Mouse (Mus musculus) hindbrain, postnatal 0 days (tissue): ENCODE measurements around the gene Aars2. TPM values are rescaled to one million over a fixed set of nuclear protein-coding genes. Genes with fewer than 3 reads are reported as not detected.

ENCODE experiments used
- ATAC-seq: fragments of 200-750 bp; cut with Nextera tagmentation; 2 replicates; pipeline ENCODE4 v1.8.0; 2017; ENCODE audit warnings: mild to moderate bottlenecking, moderate TSS enrichment, moderate library complexity
- DNase-seq: peaks from one replicate; pipeline ENCODE4 v3.0.0-alpha.2; 2015; ENCODE audit warnings: low spot score
- H3K27ac ChIP-seq: fragments of 300-500 bp; sonication (generic); 2 replicates; pipeline ENCODE4 v1.5.1; 2014; ENCODE audit warnings: mild to moderate bottlenecking
- H3K27me3 ChIP-seq: fragments of 300-500 bp; sonication (generic); 2 replicates; pipeline ENCODE4 v1.6.1; 2014; ENCODE audit warnings: low read length, mixed read lengths; ENCODE audit not compliant: insufficient read depth
- H3K36me3 ChIP-seq: fragments of 300-500 bp; sonication (generic); 2 replicates; pipeline ENCODE4 v1.6.1; 2014; ENCODE audit warnings: low read length, mixed read lengths; ENCODE audit not compliant: insufficient read depth
- H3K4me1 ChIP-seq: fragments of 300-500 bp; sonication (generic); 2 replicates; pipeline ENCODE4 v1.6.1; 2014; ENCODE audit warnings: antibody characterized with exemption, low read length, mixed read lengths; ENCODE audit not compliant: insufficient read depth
- H3K4me2 ChIP-seq: fragments of 300-500 bp; sonication (generic); 2 replicates; pipeline ENCODE4 v1.6.1; 2014; ENCODE audit warnings: low read depth, mild to moderate bottlenecking, low read length, moderate library complexity, mixed read lengths
- H3K4me3 ChIP-seq: fragments of 300-500 bp; sonication (generic); 2 replicates; pipeline ENCODE4 v1.5.1; 2014; ENCODE audit warnings: low read length
- H3K9ac ChIP-seq: fragments of 300-500 bp; sonication (generic); replicated peaks from 2 replicates; pipeline ENCODE4 v1.6.1; 2014; ENCODE audit warnings: mild to moderate bottlenecking, low read length, moderate library complexity, mixed read lengths
- H3K9me3 ChIP-seq: fragments of 300-500 bp; sonication (generic); 2 replicates; pipeline ENCODE4 v1.6.1; 2016; ENCODE audit warnings: low read length, mixed read lengths
- CTCF ChIP-seq: IDR thresholded peaks from 2 replicates; pipeline ENCODE4 v1.5.1; 2016; ENCODE audit warnings: antibody characterized with exemption, control low read depth, low read depth
- WGBS: fragments of 180-500 bp; shearing (Covaris S2); extraction: QIAGEN DNeasy Blood & Tissue Kit; methylation state at CpG from one replicate; pipeline ENCODE4 v1.1.7; 2014; 5-methylcytosine and 5-hydroxymethylcytosine counted together
- polyA plus RNA-seq: library from polyadenylated mRNA; unstranded; fragments of >200 nt; fragmentation: Nextera tagmentation; extraction: Ambion mirVana; gene quantifications from 2 replicates; pipeline ENCODE4 v1.2.1, GENCODE M21; 2015
- total RNA-seq: library from RNA; depleted of rRNA; stranded (reverse); fragments of >200 nt; gene quantifications from 2 replicates; pipeline ENCODE4 v1.2.3, GENCODE M21; 2014; rRNA removed

Gene Aars2
- total and polyA plus RNA-seq, 2 experiments from 2014 or later: 14.2 to 28.5 TPM

- Histone ChIP-seq H3K4me3 (no peak overlapping the region), H3K36me3 (peaks cover 58% of the 10 kb centered on the region), H3K9me3 (no peaks in the 10 kb centered on the region), H3K4me2 (no peak overlapping the region), H3K27ac (peak overlapping the region; percentile 22; the same call in 1 of the 2 replicates), H3K9ac (no peak overlapping the region), H3K27me3 (no peaks in the 10 kb centered on the region), H3K4me1 (peaks cover 9% of the 10 kb centered on the region; the same call in 1 of the 2 replicates)
- ATAC-seq (no peak), DNase-seq (no peak)
- TF ChIP-seq CTCF: no peak
- WGBS: 61% methylated on average over 18 of the region's 18 CpGs
Measured at GRCm38 (mm10) chr17:45566360-45567161, 59.9 kb downstream of the Aars2 start.

- H3K27ac ChIP-seq: peak overlapping the region; percentile 22; the same call in 1 of the 2 replicates
- H3K27me3 ChIP-seq: no peaks in the 10 kb centered on the region
- no peak overlapping the region for H3K4me2 ChIP-seq
- peaks cover 9% of the 10 kb centered on the region; the same call in 1 of the 2 replicates for H3K4me1 ChIP-seq
- H3K36me3 ChIP-seq: peaks cover 58% of the 10 kb centered on the region
- ATAC-seq: no peak
- WGBS: 19% methylated on average over 4 of the region's 4 CpGs
- no peaks in the 10 kb centered on the region for H3K9me3 ChIP-seq
- no peak for DNase-seq
- no peak overlapping the region for H3K4me3 ChIP-seq
- TF ChIP-seq CTCF: no peak
- H3K9ac ChIP-seq: no peak overlapping the region
Measured at GRCm38 (mm10) chr17:45567162-45567601, 60.5 kb downstream of the Aars2 start.

DNA sequence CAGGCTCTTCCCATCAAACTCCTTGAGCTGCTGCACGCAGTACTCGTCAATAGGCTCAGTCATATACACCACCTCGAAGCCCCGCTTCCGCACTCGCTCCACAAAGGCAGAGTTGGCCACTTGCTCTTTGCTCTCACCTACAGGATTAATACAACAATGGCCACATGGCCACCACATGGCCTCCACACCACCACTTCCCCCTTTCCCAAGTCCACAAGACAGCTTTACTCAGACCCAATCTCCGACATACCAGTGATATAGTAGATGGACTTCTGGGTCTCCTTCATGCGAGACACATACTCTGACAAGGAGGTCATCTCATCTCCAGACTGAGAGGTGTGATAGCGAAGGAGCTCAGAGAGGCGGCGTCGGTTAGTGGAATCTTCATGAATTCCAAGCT lies 62.3 kb downstream of the Aars2 start:
- ATAC-seq: no peak
- DNase-seq: no peak
- no peaks in the 10 kb centered on the region for H3K27me3 ChIP-seq
- 89% methylated on average over 12 of the region's 12 CpGs for WGBS
- H3K27ac ChIP-seq: no peak overlapping the region
- TF ChIP-seq CTCF: no peak
- peaks cover 9% of the 10 kb centered on the region; the same call in 1 of the 2 replicates for H3K4me1 ChIP-seq
- no peak overlapping the region for H3K4me2 ChIP-seq
- H3K9ac ChIP-seq: no peak overlapping the region
- H3K9me3 ChIP-seq: no peaks in the 10 kb centered on the region
- H3K36me3 ChIP-seq: peaks cover 58% of the 10 kb centered on the region
- H3K4me3 ChIP-seq: no peak overlapping the region

GRCm38 (mm10) chr17:45569999-45570398 lies 63.4 kb downstream of the Aars2 start:
- H3K9ac ChIP-seq: no peak overlapping the region
- H3K9me3 ChIP-seq: no peaks in the 10 kb centered on the region
- peaks cover 58% of the 10 kb centered on the region for H3K36me3 ChIP-seq
- no peak overlapping the region for H3K27ac ChIP-seq
- 90% methylated on average over 4 of the region's 4 CpGs for WGBS
- no peak overlapping the region for H3K4me2 ChIP-seq
- no peak for TF ChIP-seq CTCF
- ATAC-seq: no peak
- H3K4me3 ChIP-seq: no peak overlapping the region
- H3K4me1 ChIP-seq: peaks cover 5% of the 10 kb centered on the region
- no peaks in the 10 kb centered on the region for H3K27me3 ChIP-seq
- DNase-seq: no peak

Other genes with a start within 250 kb of the Aars2 start
- 21.5 and 38.1 TPM in 2 replicates for gene Cdc5l, start 73.1 kb upstream of the Aars2 start, total RNA-seq
- 54.2 and 57.7 TPM in 2 replicates for gene Cdc5l, start 73.1 kb upstream of the Aars2 start, polyA plus RNA-seq
- gene Spats1, start 31.4 kb upstream of the Aars2 start, total RNA-seq: 0.29 and 4.2 TPM in 2 replicates
- 2.9 and 3.5 TPM in 2 replicates for gene Spats1, start 31.4 kb upstream of the Aars2 start, polyA plus RNA-seq
- gene Tcte1, start 16.6 kb downstream of the Aars2 start, total RNA-seq: 0.58 and 1.5 TPM in 2 replicates
- gene Tcte1, start 16.6 kb downstream of the Aars2 start, polyA plus RNA-seq: 3.9 and 4.3 TPM in 2 replicates
- gene Tmem151b, start 42.8 kb downstream of the Aars2 start, total RNA-seq: 107 and 114 TPM in 2 replicates
- gene Tmem151b, start 42.8 kb downstream of the Aars2 start, polyA plus RNA-seq: 29.5 and 29.8 TPM in 2 replicates
- 7.7 and 9.2 TPM in 2 replicates for gene Nfkbie, start 48.9 kb downstream of the Aars2 start, total RNA-seq
- gene Nfkbie, start 48.9 kb downstream of the Aars2 start, polyA plus RNA-seq: 5.2 and 6.0 TPM in 2 replicates
- gene Slc35b2, start 57.0 kb downstream of the Aars2 start, total RNA-seq: 105 and 139 TPM in 2 replicates
- 90.3 and 94.0 TPM in 2 replicates for gene Slc35b2, start 57.0 kb downstream of the Aars2 start, polyA plus RNA-seq
- gene Hsp90ab1, start 66.4 kb downstream of the Aars2 start, total RNA-seq: 982 and 1,365 TPM in 2 replicates
- gene Hsp90ab1, start 66.4 kb downstream of the Aars2 start, polyA plus RNA-seq: 1,472 and 1,504 TPM in 2 replicates
- 170 and 354 TPM in 2 replicates for gene Slc29a1, start 92.8 kb downstream of the Aars2 start, total RNA-seq
- 60.6 and 77.6 TPM in 2 replicates for gene Slc29a1, start 92.8 kb downstream of the Aars2 start, polyA plus RNA-seq
- not detected in 2 replicates for gene Mymx, start 95.3 kb downstream of the Aars2 start, total RNA-seq
- gene Mymx, start 95.3 kb downstream of the Aars2 start, polyA plus RNA-seq: not detected in 2 replicates
- 0.42 and 1.8 TPM in 2 replicates for gene Capn11, start 152.5 kb downstream of the Aars2 start, total RNA-seq
- gene Capn11, start 152.5 kb downstream of the Aars2 start, polyA plus RNA-seq: 0.14 and 2.0 TPM in 2 replicates
- 41.3 and 58.7 TPM in 2 replicates for gene Mrpl14, start 179.5 kb downstream of the Aars2 start, total RNA-seq
- 117 and 119 TPM in 2 replicates for gene Mrpl14, start 179.5 kb downstream of the Aars2 start, polyA plus RNA-seq
- gene Tmem63b, start 180.1 kb downstream of the Aars2 start, total RNA-seq: 241 and 252 TPM in 2 replicates
- 123 and 139 TPM in 2 replicates for gene Tmem63b, start 180.1 kb downstream of the Aars2 start, polyA plus RNA-seq
- gene 1600014C23Rik, start 227.0 kb downstream of the Aars2 start, total RNA-seq: not detected in 2 replicates
- gene 1600014C23Rik, start 227.0 kb downstream of the Aars2 start, polyA plus RNA-seq: 0.51 and 0.64 TPM in 2 replicates